Mouse (Mus musculus) brain, embryonic 14.5 days (tissue): ENCODE measurements around the gene Phactr1. TPM values are rescaled to one million over a fixed set of nuclear protein-coding genes. Genes with fewer than 3 reads are reported as not detected.
"Not testable (repeated sequence)": the region's sequence is repeated elsewhere in the genome, so short reads cannot be mapped to it uniquely, and the experiment has no call there.

Source experiments
- DNase-seq: peaks from one replicate; pipeline ENCODE4 v3.0.0-alpha.2; 2011; ENCODE audit warnings: low read depth
- CTCF ChIP-seq: fragments of 200-500 bp; IDR thresholded peaks from 2 replicates; pipeline ENCODE4 v1.5.1; 2012; ENCODE audit warnings: inconsistent platforms, mild to moderate bottlenecking, moderate library complexity, borderline replicate concordance; ENCODE audit not compliant: insufficient read depth, insufficient read length; ENCODE audit errors: extremely low read depth
- POLR2A ChIP-seq: fragments of 200-500 bp; IDR thresholded peaks from 2 replicates; pipeline ENCODE4 v1.6.1; 2012; ENCODE audit warnings: mild to moderate bottlenecking, inconsistent platforms, borderline replicate concordance; ENCODE audit not compliant: poor library complexity, insufficient read depth, insufficient read length, severe bottlenecking; ENCODE audit errors: extremely low read depth
- polyA plus RNA-seq: library from polyadenylated mRNA; depleted of rRNA; stranded (reverse); fragments of >200 nt; gene quantifications from 2 replicates; pipeline ENCODE4 v1.2.3, GENCODE M21; 2012

The Phactr1 gene
- polyA plus RNA-seq, 1 experiment: 40.1 TPM

DNA sequence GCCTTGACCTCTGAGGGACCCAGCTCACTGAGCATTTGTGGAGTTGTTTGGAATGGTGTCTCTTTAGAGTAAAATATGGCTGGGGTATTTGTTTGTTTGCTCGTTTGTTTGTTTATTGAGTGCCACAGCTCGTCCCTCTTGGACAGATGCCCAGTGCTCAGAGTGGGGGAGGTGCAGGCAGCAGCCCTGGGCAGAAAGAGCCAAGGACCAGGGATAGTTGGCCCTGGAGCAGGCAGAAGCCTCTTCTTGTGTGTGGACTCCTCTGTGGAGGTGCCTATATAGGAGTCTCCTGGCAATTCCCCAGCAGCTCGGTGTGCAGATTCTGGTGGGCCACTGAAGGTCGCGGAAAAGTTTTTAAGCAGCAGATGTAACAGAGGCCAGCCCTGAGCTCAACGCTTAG is 236.8 kb downstream of the Phactr1 start:
- TF ChIP-seq CTCF: no peak
- TF ChIP-seq POLR2A: no peak
- peak; percentile 71 for DNase-seq

DNA sequence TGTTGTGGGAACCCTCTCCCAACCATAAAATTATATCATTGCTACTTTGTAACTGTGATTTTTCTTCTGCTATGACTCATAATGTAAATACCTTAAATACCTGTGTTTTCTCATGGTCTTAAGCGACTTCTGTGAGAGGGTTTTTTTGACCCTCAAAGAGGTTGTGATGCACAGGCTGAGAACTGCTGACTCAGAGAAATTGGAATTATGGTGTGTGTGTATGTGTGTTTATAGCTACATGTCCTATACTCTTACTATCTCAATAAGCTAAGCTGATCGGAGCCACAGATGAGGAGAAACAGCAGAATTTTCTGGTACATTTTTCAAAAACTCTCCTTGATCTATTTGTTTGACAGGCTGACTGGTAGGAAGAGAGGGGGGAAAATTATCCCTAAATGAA is 239.6 kb downstream of the Phactr1 start:
- TF ChIP-seq CTCF (no peak), POLR2A (no peak)
- no peak for DNase-seq

DNA sequence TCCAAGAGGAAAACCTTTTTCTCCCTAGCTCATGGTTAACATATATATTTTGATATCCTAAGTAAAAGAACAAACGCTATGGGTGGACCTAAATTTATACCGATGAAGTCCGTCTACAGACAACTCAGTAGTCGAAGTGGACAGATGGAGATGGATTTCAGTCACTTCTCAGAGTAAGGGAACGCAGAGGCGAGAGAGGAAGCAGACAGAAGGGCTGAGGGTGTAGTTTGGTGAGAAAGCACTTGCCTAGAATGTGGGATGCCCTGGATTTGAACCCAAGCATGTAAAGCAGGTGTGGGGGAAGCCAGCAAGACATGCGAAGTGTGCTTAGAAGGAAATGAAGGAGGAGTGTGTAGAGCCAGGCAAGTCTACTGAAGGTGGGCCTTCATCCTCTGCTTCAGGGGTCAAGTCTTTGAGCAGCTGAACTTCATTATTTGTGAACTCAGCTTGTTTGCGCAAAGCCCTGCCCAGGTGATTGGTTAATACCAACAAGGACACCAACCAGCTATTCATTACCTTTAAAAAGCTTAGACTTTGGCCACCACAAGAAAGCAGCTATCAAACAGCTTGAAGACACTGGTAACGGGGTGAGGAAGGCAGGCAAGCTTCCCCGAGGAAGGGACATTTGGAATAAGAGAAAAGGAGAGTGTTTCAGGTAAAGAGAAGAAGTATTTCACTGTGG is 241.5 kb downstream of the Phactr1 start:
- TF ChIP-seq POLR2A (no peak), CTCF (no peak)
- DNase-seq: no peak

DNA sequence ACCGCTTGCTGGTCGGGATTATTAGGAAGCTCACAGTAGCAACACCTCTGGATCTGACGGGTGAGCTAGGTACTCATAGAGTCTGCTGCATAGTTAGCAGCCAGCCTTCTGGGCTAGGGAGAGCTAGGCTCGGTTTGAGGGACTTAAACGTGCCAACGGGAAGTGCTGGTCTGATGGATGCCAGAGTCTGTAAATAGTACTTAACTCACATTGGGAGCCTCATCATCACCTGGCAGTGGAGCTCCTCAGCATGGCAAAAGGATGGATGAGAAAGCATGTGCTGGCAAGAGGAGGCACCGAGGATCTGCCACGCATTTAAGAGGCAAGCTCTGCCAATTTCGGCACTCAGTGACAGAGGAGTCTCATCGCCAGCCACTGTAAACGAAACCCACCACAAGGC is 247.4 kb downstream of the Phactr1 start:
- DNase-seq: peak; percentile 63
- TF ChIP-seq POLR2A (no peak), CTCF (no peak)

DNA sequence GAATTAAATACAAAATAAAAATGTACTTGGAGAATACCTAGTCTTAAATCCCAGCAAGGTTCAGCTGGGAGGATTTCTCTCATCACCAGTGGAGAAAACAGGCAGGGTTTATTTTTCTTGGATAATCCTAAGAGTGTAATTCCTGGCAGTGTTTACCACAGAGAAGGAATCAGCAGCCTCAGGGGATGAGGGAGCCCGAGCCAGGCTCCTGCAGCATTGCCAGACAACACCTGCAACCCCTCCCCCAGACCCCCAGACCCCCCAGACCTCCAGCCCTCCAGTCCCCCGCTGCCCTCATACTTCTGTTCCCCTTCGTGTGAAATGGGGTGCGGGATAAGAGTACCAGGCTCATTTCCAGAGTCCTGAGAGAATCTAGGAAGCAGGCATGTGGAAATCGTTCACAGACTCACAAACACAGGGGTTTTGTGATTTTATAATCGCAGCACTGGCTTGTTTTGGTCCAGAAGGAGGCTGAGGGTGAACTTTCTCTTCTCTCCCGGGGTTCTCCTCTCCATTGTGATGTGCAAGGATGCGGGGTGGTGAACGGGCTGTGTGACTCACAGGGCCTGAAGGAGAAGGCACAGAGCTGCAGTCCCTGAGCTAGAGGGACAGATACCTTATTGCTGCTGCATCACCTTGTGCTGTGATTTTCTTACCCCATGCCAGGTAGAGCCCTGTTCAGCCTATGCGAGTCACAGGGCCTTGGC is 249.3 kb downstream of the Phactr1 start:
- TF ChIP-seq CTCF: no peak
- TF ChIP-seq POLR2A: no peak
- DNase-seq: no peak

DNA sequence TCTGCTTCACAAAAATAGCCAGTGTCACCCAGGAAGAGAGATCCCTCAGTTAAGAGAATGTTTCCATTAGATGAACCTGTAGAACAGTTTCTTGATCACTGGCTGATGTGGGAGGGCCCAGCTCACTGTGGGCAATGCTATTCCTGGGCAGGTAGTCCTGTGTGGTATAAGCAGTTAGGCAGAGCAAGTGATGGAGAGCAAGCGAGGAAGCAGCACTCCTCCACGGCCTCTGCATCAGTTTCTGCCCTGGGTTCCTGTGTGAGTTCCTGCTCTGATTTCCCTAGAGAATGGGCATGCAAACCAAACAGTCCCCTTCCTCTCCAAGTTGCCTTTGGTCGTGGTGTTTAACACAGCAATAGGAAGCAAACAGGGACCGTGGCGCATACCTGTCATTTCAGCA is 251.6 kb downstream of the Phactr1 start:
- TF ChIP-seq CTCF (no peak), POLR2A (no peak)
- DNase-seq: no peak

DNA sequence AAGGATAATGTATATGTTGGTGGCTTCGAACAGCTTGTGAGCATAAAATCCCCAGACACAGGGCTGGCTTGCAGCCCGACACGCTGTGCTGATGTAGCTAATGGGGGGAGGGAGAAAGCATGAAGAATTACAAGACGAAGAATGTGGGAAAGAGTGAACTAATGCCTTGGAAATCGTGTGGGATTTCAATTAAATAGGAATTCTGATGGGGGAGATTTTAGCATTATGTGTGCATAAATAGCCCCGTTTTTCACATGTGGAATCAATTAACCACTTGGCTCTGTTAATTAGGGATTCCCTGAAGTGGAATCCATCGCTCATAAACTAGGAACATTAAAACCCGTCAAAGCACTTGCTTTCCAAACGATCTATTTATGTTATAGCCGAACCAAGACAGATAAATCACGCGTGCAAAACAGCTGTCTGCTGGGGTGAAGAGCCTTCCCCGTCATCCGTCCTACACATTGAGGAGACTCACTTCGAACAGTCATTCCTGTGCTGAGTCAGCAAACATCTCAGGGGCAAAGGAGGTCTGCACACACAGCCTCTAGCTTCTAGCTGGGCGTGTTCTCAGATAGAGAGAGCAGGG is 254.2 kb downstream of the Phactr1 start:
- no peak for TF ChIP-seq POLR2A
- no peak for TF ChIP-seq CTCF
- peak; percentile 82 for DNase-seq

DNA sequence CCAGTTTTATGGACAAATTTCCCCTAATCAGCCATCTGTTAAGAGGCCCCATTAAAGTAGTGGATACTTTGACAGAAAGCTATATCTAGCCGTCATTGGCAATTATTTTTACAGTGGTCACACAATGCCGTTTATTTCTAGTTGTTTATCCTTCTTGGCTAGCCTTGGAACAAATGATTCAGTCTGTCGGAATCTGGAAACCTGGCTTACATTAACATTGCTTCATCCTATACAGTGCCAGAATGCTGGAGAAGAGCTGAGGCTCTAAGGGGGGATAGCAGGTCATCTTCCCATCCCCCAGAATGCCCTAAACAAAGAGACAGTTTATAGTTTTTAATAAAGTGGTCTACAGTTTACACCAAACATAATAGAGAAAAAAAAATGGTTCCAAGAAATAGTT is 257.4 kb downstream of the Phactr1 start:
- TF ChIP-seq POLR2A (no peak), CTCF (no peak)
- DNase-seq: no peak

DNA sequence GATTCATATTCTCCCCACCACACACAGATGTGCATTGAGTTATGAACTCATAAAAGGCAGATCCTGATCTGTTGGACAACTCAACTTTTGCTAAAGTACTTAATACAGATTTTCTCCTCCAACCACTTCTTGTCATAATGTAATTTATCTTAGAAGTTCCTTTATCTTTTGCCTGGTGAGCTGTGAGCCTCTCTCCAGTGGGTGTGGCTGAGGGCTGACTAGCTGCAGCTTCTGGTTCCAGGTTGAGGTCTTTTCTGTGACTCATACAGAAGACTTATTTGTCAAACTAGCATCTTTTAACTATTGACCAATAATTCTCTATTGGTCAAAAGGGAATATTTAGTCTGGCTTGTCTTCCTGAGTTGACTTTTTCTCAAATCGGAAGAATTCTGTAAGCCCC is 257.9 kb downstream of the Phactr1 start:
- TF ChIP-seq POLR2A (no peak), CTCF (no peak)
- DNase-seq: no peak

DNA sequence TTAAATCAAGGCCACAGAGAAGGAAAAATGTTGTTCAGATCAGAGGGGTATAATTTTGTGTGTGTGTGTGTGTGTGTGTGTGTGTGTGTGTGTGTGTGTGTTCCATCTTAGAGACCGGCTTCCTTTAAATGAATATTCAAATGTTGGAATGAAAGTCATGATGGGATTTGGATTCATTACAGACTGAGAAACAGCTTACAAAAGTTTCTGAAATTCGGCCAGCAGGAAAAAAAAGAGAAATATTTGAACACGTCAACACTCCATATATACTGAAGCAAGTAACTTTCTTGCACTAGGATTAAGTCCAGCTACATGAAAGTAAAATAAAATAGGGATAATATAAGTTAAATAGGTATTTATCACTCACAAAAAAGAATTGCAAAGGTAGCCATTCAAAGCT is 259.8 kb downstream of the Phactr1 start:
- TF ChIP-seq CTCF (no peak), POLR2A (no peak)
- DNase-seq: peak; percentile 18

DNA sequence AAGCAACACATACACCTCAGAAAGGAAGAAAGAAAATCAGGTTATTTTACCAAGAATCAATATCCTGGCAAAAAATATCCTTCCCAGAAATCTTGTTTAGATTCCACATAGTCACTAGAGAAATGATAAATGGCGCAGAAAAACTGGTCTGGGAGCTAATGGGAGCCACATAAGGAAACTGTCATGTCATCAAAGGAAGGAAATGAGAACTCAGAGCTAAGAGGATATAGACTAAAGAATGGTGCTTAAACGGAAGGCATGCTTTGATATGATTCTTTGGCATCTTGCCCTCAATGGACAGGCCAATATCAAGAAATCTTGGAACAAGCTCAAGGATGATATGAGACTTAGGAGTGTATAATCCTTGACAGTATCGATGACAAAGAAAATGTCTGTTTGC is 263.7 kb downstream of the Phactr1 start:
- TF ChIP-seq CTCF (no peak), POLR2A (no peak)

DNA sequence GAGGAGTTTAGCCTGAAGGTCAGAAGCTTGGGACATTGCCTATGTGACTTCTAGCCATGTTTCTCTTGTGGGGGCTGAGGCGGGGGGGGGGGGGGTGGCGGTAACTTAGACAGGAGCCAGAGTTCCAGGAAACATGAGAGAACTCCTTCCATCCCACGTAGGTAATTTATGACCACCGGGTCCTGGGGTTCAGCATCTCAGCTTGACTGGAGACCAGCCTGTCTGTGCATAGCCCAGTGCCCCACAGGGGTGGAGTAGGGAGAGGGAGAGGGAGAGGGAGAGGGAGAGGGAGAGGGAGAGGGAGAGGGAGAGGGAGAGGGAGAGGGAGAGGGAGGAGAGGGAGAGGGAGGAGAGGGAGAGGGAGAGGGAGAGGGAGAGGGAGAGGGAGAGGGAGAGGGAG is 264.8 kb downstream of the Phactr1 start:
- not testable (repeated sequence) for DNase-seq

More for the DNA sequence above, 263.7 kb downstream of the Phactr1 start:
- no peak for DNase-seq

DNA sequence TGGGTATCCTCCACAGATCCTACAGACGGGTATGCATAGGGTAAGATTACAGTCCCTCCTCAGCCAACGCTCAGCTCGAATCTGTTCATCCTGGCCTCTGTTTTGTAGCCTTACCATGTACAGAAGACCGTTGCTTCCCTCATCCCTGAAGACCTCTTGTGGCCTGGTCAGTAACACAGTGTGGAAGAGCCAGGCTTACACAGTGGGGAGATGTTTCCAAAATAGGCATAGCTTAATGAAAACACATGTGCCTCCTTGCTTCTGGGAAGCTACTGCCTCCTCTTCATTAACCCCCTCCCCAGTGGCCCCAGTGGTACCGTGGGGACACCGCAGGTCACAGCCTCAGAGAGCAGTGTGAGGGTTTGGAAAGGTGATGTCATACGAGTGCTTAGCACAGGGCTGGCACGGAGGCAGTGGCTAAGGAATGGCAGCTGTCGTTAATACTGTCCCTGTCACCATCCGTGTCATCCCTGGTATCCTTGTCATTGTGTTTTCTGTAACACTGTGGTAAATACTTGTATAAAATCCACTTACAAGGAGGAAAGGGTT is 268.4 kb downstream of the Phactr1 start:
- TF ChIP-seq POLR2A (no peak), CTCF (no peak)
- no peak for DNase-seq
